Mouse (Mus musculus) testis, adult 2 months (tissue): Measurements from ENCODE around the gene Bag6.

Source experiments
- CTCF ChIP-seq: fragments of 200-500 bp; IDR thresholded peaks from 2 replicates; pipeline ENCODE4 v1.5.1; 2012; ENCODE audit warnings: low read depth, mild to moderate bottlenecking, inconsistent platforms, low read length, moderate library complexity; ENCODE audit not compliant: control insufficient read depth, insufficient read depth, insufficient replicate concordance
- POLR2A ChIP-seq: fragments of 200-500 bp; IDR thresholded peaks from 2 replicates; pipeline ENCODE4 v1.6.1; 2012; ENCODE audit warnings: low read depth, mild to moderate bottlenecking, inconsistent platforms, low read length, moderate library complexity; ENCODE audit not compliant: control insufficient read depth

GRCm38 (mm10) chr17:35131038-35131437 lies 3.9 kb upstream of the Bag6 start:
- TF ChIP-seq CTCF (no peak), POLR2A (no peak)
